Mouse (Mus musculus) gonadal fat pad, adult 2 months (tissue): Measurements from ENCODE around the gene Gm4181. TPM values are rescaled to one million over a fixed set of nuclear protein-coding genes. Genes with fewer than 3 reads are reported as not detected.
"Not testable (repeated sequence)": the region's sequence is repeated elsewhere in the genome, so short reads cannot be mapped to it uniquely, and the experiment has no call there.

Experiments used
- DNase-seq: peaks from one replicate; pipeline ENCODE4 v3.0.0-alpha.2; 2012; ENCODE audit warnings: low read depth
- polyA plus RNA-seq: library from polyadenylated mRNA; depleted of rRNA; stranded (reverse); fragments of >200 nt; gene quantifications from 2 replicates; pipeline ENCODE4 v1.2.3, GENCODE M21; 2012; rRNA removed

Gm4181 gene
- polyA plus RNA-seq, result not detected in 2 replicates

DNA sequence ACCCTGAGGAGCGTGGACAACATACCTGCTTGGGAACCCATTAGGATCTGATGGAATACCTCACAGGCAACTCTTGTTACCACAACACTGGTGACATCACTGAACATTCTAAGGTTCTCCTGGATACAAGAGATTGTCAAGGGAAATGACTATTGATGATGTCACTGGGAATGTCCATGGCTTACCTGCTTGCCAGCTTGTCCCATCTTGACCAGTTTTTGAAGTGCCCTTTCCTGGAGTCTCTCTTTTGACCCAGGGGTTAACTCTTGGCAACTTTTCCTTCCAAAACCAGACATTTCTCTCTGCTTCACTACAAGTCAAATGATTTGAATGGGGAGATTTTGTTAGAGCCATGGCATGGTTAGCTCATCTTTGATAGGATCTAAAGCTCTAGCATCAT, at the start of gene Gm4181:
Gene Gm4181, minus strand, starts transcription at position 101 of the 400 bp plus-strand sequence.
- not testable (repeated sequence) for DNase-seq

DNA sequence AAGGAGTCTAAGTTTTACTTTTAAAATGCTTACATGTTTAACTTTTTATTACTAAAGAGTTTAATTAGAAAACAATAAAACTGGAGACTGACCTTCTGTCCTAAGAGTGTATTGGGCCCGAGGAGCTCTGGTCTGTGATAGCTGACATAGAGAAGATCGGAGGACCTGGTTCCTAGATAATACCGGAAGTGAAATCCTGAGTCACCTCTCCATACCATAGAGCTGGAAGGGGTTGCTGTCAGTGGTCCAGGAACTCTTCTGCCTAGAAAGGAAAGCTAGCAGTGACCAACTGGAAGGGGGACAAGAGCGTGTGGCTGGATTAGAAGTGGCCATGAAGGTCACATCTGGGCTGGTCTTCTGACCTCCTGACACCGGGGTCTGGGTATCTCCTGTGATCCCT, 41.8 kb upstream of the Gm4181 start:
- no peak for DNase-seq

DNA sequence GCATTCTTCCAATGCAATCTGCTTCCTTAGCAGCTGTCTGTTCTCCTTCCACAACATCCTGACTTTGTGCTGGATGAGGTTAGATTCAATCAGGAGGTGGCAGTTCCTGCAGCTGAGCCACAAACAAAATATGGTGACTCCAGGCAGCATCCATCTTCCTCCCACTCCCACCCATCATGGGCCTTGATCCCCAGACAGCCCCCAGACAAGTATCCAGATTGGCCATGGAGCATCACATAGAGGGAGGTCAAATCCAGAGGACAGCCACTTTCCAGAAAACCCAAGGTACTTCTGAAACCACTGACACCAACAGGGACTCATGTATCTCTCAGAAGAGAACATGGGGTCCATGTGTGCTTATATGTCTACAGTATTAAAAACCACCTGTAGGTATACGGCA, 3.0 kb downstream of the Gm4181 start:
- DNase-seq, result not testable (repeated sequence)

DNA sequence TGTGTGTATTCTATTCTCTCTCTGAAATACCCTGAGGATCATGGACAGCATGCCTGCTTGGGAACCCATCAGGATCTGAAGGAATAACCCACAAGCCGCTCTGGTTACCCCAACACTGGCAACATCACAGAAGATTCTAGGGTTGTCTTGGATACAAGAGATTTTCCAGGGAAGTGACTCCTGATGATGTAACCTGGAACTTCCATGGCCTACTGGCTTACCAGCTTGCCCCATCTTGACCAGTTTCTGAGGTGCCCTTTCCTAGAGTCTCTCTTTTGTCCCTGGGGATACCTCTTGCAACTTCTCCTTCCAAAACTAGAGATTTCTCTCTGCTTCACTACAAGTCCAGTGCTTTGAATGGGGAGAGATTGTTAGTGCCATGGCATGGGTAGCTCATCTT, 24.3 kb downstream of the Gm4181 start, which contains the start of gene Gm17078:
Gene Gm17078, minus strand, starts transcription at position 101 of the 400 bp plus-strand sequence.
- no peak for DNase-seq

DNA sequence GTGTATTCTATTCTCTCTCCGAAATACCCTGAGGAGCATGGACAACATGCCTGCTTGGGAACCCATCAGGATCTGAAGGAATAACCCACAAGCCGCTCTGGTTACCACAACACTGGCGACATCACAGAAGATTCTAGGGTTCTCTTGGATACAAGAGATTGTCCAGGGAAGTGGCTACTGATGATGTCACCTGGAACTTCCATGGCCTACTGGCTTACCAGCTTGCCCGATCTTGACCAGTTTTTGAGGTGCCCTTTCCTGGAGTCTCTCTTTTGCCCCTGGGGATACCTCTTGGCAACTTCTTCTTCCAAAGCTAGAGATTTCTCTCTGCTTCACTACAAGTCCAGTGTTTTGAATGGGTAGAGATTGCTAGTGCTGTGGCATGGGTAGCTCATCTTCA, 43.4 kb downstream of the Gm4181 start, which contains the start of gene Gm17174:
Gene Gm17174, minus strand, starts transcription at position 101 of the 400 bp plus-strand sequence.
- DNase-seq, result not testable (repeated sequence)

Other genes starting within 250 kb of the Gm4181 start
- not detected in 2 replicates for gene Vmn2r88, start 224.8 kb downstream of the Gm4181 start, polyA plus RNA-seq
- not detected in 2 replicates for gene Vmn2r89, start 183.8 kb downstream of the Gm4181 start, polyA plus RNA-seq
- gene Gm5622, start 82.9 kb downstream of the Gm4181 start, polyA plus RNA-seq, result not detected in 2 replicates
- not detected in 2 replicates for gene Gm17175, start 61.6 kb downstream of the Gm4181 start, polyA plus RNA-seq
- gene Gm17174, start 43.5 kb downstream of the Gm4181 start, polyA plus RNA-seq, result not detected in 2 replicates
- not detected in 2 replicates for gene Gm17078, start 24.4 kb downstream of the Gm4181 start, polyA plus RNA-seq
- gene Gm17079, start 59.8 kb upstream of the Gm4181 start, polyA plus RNA-seq, result not detected in 2 replicates
- gene Gm5800, start 81.5 kb upstream of the Gm4181 start, polyA plus RNA-seq, result not detected in 2 replicates
- not detected in 2 replicates for gene Ang4, start 137.9 kb upstream of the Gm4181 start, polyA plus RNA-seq
- not detected in 2 replicates for gene AY358078, start 164.4 kb upstream of the Gm4181 start, polyA plus RNA-seq
- 0.34 TPM in 1 of 2 replicates, not detected in the other for gene Ear6, start 218.0 kb upstream of the Gm4181 start, polyA plus RNA-seq
- gene Mettl17, start 249.2 kb upstream of the Gm4181 start, polyA plus RNA-seq, result 30.5 and 32.8 TPM in 2 replicates